Mouse (Mus musculus): Measurements from ENCODE around the gene Fmnl2. TPM values are rescaled to one million over a fixed set of nuclear protein-coding genes. Genes with fewer than 3 reads are reported as not detected.
A peak's percentile ranks its signal among the peaks of the same experiment; 100 is the strongest.

The Fmnl2 gene
- total and polyA plus RNA-seq, 2 experiments from 2014 or later, result 9.1 to 41.8 TPM

- no peak overlapping the region for H3K9ac ChIP-seq
- no peak overlapping the region for H3K27ac ChIP-seq (ENCODE audit: low read depth, low read length)
- peaks cover 20% of the 10 kb centered on the region; the same call in 1 of the 2 replicates for H3K4me1 ChIP-seq (ENCODE audit: insufficient read depth)
- ATAC-seq, result no peak
- H3K4me3 ChIP-seq (ENCODE audit: low read depth, low read length), result no peak overlapping the region
- H3K36me3 ChIP-seq (ENCODE audit: insufficient read depth), result 0 out of 2 replicates have a peak, but pooled peaks cover 6% of the 10 kb centered on the region
- TF ChIP-seq CTCF (IDR thresholded peaks at IDR 0.05; ENCODE audit: low read depth), result no peak
- no peaks in the 10 kb centered on the region for H3K9me3 ChIP-seq (ENCODE audit: low read length)
- no peaks in the 10 kb centered on the region for H3K27me3 ChIP-seq (ENCODE audit: insufficient read depth, low read length)
- 60% methylated on average over 4 of the region's 4 CpGs for WGBS
- no peak overlapping the region for H3K4me2 ChIP-seq (ENCODE audit: low read depth)
- no peak for DNase-seq
Observed at GRCm38 (mm10) chr2:52862760-52863124, 5.1 kb downstream of the Fmnl2 start.

DNA sequence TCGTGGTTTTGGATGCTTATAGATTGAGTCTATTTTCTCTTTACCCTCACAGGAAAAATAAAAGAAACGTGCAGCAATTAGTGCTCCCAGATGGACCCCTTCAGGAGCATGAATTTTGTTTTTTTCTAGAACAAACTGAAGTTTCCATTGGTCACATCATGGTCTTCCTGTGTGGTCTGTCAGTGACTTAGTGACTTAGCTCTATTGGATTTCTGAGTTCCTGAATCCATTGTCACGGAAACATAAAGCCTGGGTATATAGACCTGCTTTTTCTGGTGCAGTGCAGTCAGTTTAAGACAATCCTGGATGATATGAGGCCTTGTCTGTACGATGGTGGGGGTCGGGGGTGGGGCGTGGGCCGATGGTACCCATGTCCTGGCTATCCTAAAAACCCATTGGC is 7.0 kb downstream of the Fmnl2 start:
- ATAC-seq (no peak), DNase-seq (no peak)
- H3K4me1 ChIP-seq (ENCODE audit: insufficient read depth), result peaks cover 15% of the 10 kb centered on the region; the same call in 1 of the 2 replicates
- 94% methylated on average over 7 of the region's 7 CpGs for WGBS
- no peak for TF ChIP-seq CTCF (IDR thresholded peaks at IDR 0.05; ENCODE audit: low read depth)
- 0 out of 2 replicates have a peak, but pooled peaks cover 6% of the 10 kb centered on the region for H3K36me3 ChIP-seq (ENCODE audit: insufficient read depth)
- H3K9me3 ChIP-seq (ENCODE audit: low read length), result no peaks in the 10 kb centered on the region
- no peaks in the 10 kb centered on the region for H3K27me3 ChIP-seq (ENCODE audit: insufficient read depth, low read length)
- H3K27ac ChIP-seq (ENCODE audit: low read depth, low read length), result no peak overlapping the region
- H3K9ac ChIP-seq, result no peak overlapping the region
- H3K4me2 ChIP-seq (ENCODE audit: low read depth), result no peak overlapping the region
- H3K4me3 ChIP-seq (ENCODE audit: low read depth, low read length), result no peak overlapping the region

- no peak for ATAC-seq
Observed at GRCm38 (mm10) chr2:52866151-52866550, 8.5 kb downstream of the Fmnl2 start.

GRCm38 (mm10) chr2:52867781-52868180 is 10.1 kb downstream of the Fmnl2 start:
- Histone ChIP-seq H3K36me3 (ENCODE audit: insufficient read depth) (0 out of 2 replicates have a peak, but pooled peaks cover 6% of the 10 kb centered on the region), H3K9ac (no peak overlapping the region), H3K27ac (ENCODE audit: low read depth, low read length) (no peak overlapping the region), H3K4me1 (ENCODE audit: insufficient read depth) (no peaks in the 10 kb centered on the region), H3K4me3 (ENCODE audit: low read depth, low read length) (no peak overlapping the region), H3K9me3 (ENCODE audit: low read length) (no peaks in the 10 kb centered on the region), H3K27me3 (ENCODE audit: insufficient read depth, low read length) (no peaks in the 10 kb centered on the region), H3K4me2 (ENCODE audit: low read depth) (no peak overlapping the region)
- no peak for TF ChIP-seq CTCF (IDR thresholded peaks at IDR 0.05; ENCODE audit: low read depth)
- DNase-seq (no peak), ATAC-seq (no peak)
- WGBS, result 92% methylated on average over 9 of the region's 9 CpGs

More at GRCm38 (mm10) chr2:52866151-52866550, 8.5 kb downstream of the Fmnl2 start:
- H3K4me1 ChIP-seq (ENCODE audit: insufficient read depth), result peaks cover 8% of the 10 kb centered on the region; the same call in 1 of the 2 replicates
- no peak overlapping the region for H3K27ac ChIP-seq (ENCODE audit: low read depth, low read length)
- 48% methylated on average over 3 of the region's 3 CpGs for WGBS
- H3K27me3 ChIP-seq (ENCODE audit: insufficient read depth, low read length), result no peaks in the 10 kb centered on the region
- DNase-seq, result no peak
- 0 out of 2 replicates have a peak, but pooled peaks cover 6% of the 10 kb centered on the region for H3K36me3 ChIP-seq (ENCODE audit: insufficient read depth)
- H3K9ac ChIP-seq, result no peak overlapping the region
- no peaks in the 10 kb centered on the region for H3K9me3 ChIP-seq (ENCODE audit: low read length)
- no peak overlapping the region for H3K4me3 ChIP-seq (ENCODE audit: low read depth, low read length)
- TF ChIP-seq CTCF (IDR thresholded peaks at IDR 0.05; ENCODE audit: low read depth), result no peak
- H3K4me2 ChIP-seq (ENCODE audit: low read depth), result no peak overlapping the region

DNA sequence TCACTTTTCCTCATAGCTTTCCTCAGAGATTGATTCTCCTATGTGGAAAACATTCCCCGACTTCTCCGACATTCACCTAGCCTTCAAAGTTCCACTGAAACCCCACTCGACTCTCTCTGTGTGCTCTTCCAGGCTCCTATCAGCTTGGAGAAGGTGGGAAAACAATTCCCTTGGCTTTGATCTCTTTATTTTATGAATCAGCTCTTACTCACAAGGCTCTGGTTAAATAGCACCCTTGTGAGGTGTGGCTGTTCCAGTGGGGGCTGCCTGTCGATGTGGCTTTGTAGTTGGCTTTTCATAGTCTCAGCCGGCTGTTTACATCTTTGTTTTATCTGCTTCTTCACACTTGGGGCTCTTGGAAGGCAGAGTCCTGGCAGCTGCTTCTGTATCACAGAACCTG is 10.5 kb downstream of the Fmnl2 start:
- 74% methylated on average over 5 of the region's 5 CpGs for WGBS
- no peaks in the 10 kb centered on the region for H3K27me3 ChIP-seq (ENCODE audit: insufficient read depth, low read length)
- DNase-seq (no peak), ATAC-seq (no peak)
- H3K4me2 ChIP-seq (ENCODE audit: low read depth), result no peak overlapping the region
- H3K9ac ChIP-seq, result no peak overlapping the region
- H3K4me3 ChIP-seq (ENCODE audit: low read depth, low read length), result no peak overlapping the region
- H3K36me3 ChIP-seq (ENCODE audit: insufficient read depth), result 0 out of 2 replicates have a peak, but pooled peaks cover 6% of the 10 kb centered on the region
- TF ChIP-seq CTCF (IDR thresholded peaks at IDR 0.05; ENCODE audit: low read depth), result no peak
- 0 out of 2 replicates have a peak, but pooled peaks cover 2% of the 10 kb centered on the region for H3K4me1 ChIP-seq (ENCODE audit: insufficient read depth)
- no peaks in the 10 kb centered on the region for H3K9me3 ChIP-seq (ENCODE audit: low read length)
- H3K27ac ChIP-seq (ENCODE audit: low read depth, low read length), result no peak overlapping the region

DNA sequence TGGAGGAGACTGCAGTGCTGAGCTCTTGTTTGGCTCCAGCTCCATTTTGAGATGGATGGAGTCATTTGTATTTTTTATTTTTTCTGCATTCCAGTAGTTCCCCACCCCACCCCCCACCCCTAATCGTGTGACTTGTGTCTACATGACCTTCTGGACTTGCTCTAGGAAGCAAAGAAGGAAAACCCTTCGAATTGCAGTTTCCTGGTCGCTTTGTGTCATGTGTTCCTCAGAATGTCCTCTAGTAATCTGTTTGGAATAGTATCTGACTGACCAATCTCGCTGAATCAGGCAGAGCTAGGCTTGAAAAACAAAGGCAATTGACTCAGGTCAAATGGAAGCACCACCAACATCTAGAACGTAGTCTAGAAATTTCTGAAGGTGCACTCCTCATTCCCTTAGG is 15.0 kb downstream of the Fmnl2 start:
- Histone ChIP-seq H3K4me3 (ENCODE audit: low read depth, low read length) (no peak overlapping the region), H3K4me2 (ENCODE audit: low read depth) (no peak overlapping the region), H3K9me3 (ENCODE audit: low read length) (no peaks in the 10 kb centered on the region), H3K27ac (ENCODE audit: low read depth, low read length) (no peak overlapping the region), H3K9ac (no peak overlapping the region), H3K27me3 (ENCODE audit: insufficient read depth, low read length) (no peaks in the 10 kb centered on the region), H3K36me3 (ENCODE audit: insufficient read depth) (no peaks in the 10 kb centered on the region), H3K4me1 (ENCODE audit: insufficient read depth) (0 out of 2 replicates have a peak, but pooled peaks cover 11% of the 10 kb centered on the region)
- ATAC-seq (no peak), DNase-seq (no peak)
- no peak for TF ChIP-seq CTCF (IDR thresholded peaks at IDR 0.05; ENCODE audit: low read depth)
- WGBS, result 78% methylated on average over 5 of the region's 5 CpGs

GRCm38 (mm10) chr2:52873276-52874063 is 15.8 kb downstream of the Fmnl2 start:
- Histone ChIP-seq H3K9me3 (ENCODE audit: low read length) (no peaks in the 10 kb centered on the region), H3K9ac (no peak overlapping the region), H3K4me1 (ENCODE audit: insufficient read depth) (0 out of 2 replicates have a peak, but pooled peaks cover 11% of the 10 kb centered on the region), H3K4me3 (ENCODE audit: low read depth, low read length) (no peak overlapping the region), H3K27ac (ENCODE audit: low read depth, low read length) (peak overlapping the region; percentile 2; the same call in 1 of the 2 replicates), H3K27me3 (ENCODE audit: insufficient read depth, low read length) (no peaks in the 10 kb centered on the region), H3K36me3 (ENCODE audit: insufficient read depth) (no peaks in the 10 kb centered on the region), H3K4me2 (ENCODE audit: low read depth) (peak overlapping the region; percentile 2; the same call in 1 of the 2 replicates)
- DNase-seq, result peak; percentile 65
- ATAC-seq, result peak; percentile 79
- 24% methylated on average over 18 of the region's 18 CpGs for WGBS
- TF ChIP-seq CTCF (IDR thresholded peaks at IDR 0.05; ENCODE audit: low read depth), result no peak
